Mouse (Mus musculus): ENCODE results near the gene Megf11. TPM values are rescaled to one million over a fixed set of nuclear protein-coding genes. Genes with fewer than 3 reads are reported as not detected.
"Not testable (repeated sequence)": the region's sequence is repeated elsewhere in the genome, so short reads cannot be mapped to it uniquely, and the experiment has no call there.

Gene Megf11
- total RNA-seq, 1 experiment from 2014 or later: 0.29 TPM

GRCm38 (mm10) chr9:64698586-64698985, 313.2 kb downstream of the Megf11 start:
- no peak for ATAC-seq (replicated peaks; ENCODE audit: insufficient number of reproducible peaks, low FRiP score, low TSS enrichment, poor library complexity, severe bottlenecking)

DNA sequence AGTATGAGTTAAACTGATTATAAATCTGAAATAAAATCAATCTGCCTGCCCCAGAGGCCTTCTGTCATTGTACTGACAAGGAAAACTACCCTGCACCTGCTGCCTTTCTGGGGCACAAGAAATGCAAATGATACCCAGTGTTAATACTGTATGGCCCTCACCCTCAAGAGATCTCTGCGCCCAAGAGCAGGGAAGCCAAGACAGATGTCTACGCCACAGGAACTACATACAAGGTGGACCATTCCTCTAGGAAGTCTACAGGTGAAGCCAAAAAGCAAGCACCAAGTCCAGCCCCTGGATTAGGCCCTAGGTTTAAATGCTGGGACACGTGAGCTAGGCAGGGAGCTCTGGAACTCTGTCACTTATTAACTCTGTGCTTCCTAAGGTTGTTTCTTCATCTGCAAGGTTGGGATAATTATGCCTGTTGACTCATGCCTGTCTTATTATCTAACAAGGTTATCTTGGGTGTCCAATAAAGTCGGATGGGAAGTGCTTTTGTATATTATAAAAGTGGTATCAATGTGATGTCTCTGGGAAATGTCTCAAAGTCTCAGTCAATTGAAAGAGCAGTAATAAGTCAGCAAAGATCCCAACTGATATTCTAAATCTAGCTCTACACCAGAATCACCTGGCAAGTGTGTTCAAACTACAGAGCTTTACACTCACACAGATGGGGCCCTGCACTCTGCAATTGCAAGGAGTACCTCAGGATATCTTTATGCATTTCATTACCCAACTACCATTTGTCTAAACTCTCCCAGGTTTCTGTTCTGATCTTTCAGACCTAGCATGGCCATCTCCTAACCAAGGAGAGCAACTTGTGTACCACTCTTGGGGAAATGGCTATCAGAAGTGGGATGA, 315.3 kb downstream of the Megf11 start:
- no peak for ATAC-seq (replicated peaks; ENCODE audit: insufficient number of reproducible peaks, low FRiP score, low TSS enrichment, poor library complexity, severe bottlenecking)

- ATAC-seq (replicated peaks; ENCODE audit: insufficient number of reproducible peaks, low FRiP score, low TSS enrichment, poor library complexity, severe bottlenecking): no peak
These were observed 316.2 kb downstream of the Megf11 start for GRCm38 (mm10) chr9:64701651-64702050.

- ATAC-seq (replicated peaks; ENCODE audit: insufficient number of reproducible peaks, low FRiP score, low TSS enrichment, poor library complexity, severe bottlenecking): no peak
These were observed 317.0 kb downstream of the Megf11 start for GRCm38 (mm10) chr9:64702391-64702790.

DNA sequence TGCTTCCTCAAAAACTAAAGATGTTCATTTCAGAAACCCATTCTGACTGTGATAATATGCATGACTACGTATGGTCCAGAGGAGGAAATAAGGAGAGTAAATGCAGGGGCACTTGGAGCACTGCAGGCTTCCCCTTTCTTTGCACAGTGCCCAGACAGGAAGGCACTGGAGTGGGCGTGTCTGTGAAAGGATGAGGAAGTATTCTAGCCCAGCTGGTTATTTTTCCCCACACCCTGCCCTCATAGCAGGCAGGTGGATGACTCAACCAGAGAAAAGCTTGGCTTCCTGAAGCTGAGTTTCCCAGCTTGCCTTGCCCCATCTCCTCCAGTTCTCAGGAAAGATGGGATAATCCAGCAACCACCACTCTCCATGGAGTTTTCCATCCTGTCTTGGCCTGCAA, 317.5 kb downstream of the Megf11 start:
- ATAC-seq (replicated peaks; ENCODE audit: insufficient number of reproducible peaks, low FRiP score, low TSS enrichment, poor library complexity, severe bottlenecking): peak; percentile 96

- ATAC-seq (replicated peaks; ENCODE audit: insufficient number of reproducible peaks, low FRiP score, low TSS enrichment, poor library complexity, severe bottlenecking): no peak
These were observed 318.1 kb downstream of the Megf11 start for GRCm38 (mm10) chr9:64703420-64703965.

- ATAC-seq (replicated peaks; ENCODE audit: insufficient number of reproducible peaks, low FRiP score, low TSS enrichment, poor library complexity, severe bottlenecking): peak; percentile 48
These were observed 318.8 kb downstream of the Megf11 start for GRCm38 (mm10) chr9:64704073-64704840.

GRCm38 (mm10) chr9:64710291-64710690, 324.9 kb downstream of the Megf11 start:
- not testable (repeated sequence) for ATAC-seq (replicated peaks; ENCODE audit: insufficient number of reproducible peaks, low FRiP score, low TSS enrichment, poor library complexity, severe bottlenecking)

DNA sequence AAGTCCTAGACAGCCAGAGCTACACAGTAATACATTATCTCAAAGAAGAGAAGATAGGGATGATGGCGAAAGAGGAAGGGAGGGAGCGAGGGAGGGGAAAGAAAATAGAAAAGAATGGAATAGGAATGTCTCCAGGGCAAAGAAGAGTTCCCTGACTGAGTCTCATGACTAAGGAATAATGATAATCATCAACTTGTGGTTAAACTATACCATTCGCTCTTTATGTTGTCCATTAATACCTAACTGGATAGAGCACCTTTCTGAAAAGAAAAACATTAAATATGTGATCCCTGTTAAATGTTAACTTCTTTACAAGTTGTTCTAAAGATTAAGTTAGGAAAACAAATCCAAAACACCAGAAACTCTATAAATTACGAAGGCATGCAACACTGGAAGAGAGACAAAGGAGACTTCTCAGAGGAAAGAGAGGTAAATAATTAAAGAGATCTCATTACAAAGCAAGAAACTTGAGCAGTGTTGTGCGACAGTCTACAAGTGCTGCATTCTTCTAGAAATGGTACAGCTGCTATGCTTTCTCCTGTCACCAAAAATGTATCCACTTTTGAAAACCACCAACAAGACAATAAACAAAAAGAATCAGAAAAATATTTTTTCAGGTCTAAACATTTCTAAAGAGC, 334.2 kb downstream of the Megf11 start:
- no peak for ATAC-seq (replicated peaks; ENCODE audit: insufficient number of reproducible peaks, low FRiP score, low TSS enrichment, poor library complexity, severe bottlenecking)

GRCm38 (mm10) chr9:64726454-64726853, 341.0 kb downstream of the Megf11 start:
- ATAC-seq (replicated peaks; ENCODE audit: insufficient number of reproducible peaks, low FRiP score, low TSS enrichment, poor library complexity, severe bottlenecking): peak; percentile 53; the same call in 1 of the 2 replicates

- no peak for ATAC-seq (replicated peaks; ENCODE audit: insufficient number of reproducible peaks, low FRiP score, low TSS enrichment, poor library complexity, severe bottlenecking)
These were observed 345.7 kb downstream of the Megf11 start for GRCm38 (mm10) chr9:64731029-64731560.

DNA sequence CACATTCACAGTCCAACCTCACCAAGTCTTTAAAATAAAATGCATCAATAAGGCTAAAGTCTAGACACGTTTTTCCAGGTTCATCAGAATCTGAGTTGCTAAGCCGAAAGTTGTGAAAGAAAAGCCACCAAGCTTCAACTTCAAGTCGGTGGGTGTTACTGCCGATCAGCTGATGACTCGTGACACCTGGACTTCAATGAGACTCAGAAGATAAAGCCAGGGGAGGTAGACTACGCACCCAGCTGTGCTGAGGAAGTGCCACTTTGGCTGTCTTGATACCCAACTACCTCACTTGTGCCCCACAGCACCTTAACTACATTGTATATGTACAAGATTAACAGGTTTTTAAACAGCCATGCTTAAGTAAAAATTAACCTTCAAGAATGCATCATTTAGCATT, 348.7 kb downstream of the Megf11 start:
- no peak for ATAC-seq (replicated peaks; ENCODE audit: insufficient number of reproducible peaks, low FRiP score, low TSS enrichment, poor library complexity, severe bottlenecking)

DNA sequence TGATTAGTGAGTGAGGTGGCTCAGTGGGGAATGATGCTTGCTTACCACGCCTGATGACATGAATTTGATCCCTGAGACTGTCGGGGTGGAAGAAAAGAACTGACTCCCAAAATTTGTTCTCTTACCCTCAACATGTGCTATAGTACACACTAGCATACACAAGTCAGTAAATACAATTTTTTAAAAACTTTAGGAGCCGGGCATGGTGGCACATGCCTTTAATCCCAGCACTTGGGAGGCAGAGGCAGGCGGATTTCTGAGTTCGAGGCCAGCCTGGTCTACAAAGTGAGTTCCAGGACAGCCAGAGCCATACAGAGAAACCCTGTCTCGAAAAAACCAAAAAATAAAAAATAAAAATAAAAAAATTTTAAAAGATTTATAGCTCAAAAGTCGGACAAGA, 349.6 kb downstream of the Megf11 start:
- not testable (repeated sequence) for ATAC-seq (replicated peaks; ENCODE audit: insufficient number of reproducible peaks, low FRiP score, low TSS enrichment, poor library complexity, severe bottlenecking)

GRCm38 (mm10) chr9:64736076-64736638, 350.7 kb downstream of the Megf11 start:
- no peak for ATAC-seq (replicated peaks; ENCODE audit: insufficient number of reproducible peaks, low FRiP score, low TSS enrichment, poor library complexity, severe bottlenecking)

DNA sequence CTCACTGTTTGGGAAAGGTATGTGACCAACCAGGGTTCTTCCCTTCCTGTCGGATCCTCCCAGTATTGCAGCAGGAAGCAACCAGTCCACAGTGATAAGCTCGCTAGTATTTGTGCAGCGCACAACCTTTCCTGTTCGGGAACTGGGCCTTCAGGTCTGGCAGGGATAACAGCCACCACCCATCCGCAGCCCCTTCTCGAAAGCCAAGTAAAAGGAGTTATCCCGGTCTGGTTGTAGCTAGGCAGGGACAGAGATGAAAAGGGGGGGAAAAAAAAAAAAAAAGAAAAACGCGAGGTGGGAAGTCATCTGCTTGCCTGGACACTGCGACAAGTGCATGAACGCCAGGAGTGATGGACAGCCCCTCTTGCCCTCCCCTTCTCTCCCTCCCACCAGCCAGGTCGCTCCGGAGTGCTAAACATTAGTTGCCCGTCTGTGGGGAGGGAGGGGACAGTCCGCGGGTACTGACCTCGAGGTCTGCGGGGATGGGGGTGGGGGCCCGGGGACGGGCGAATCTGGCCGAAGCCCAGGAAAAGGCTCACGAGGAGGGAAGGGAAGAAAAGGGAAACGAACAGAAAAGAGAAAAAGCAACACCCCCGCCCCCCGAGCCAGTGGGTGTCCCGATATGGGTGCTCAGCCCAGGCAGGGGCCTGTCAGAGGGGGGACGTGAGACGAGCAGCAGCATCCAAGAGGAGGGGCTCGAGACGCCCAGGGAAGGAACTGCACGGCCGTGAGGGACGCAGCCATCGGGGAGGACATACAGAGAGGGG, 351.4 kb downstream of the Megf11 start:
- no peak for ATAC-seq (replicated peaks; ENCODE audit: insufficient number of reproducible peaks, low FRiP score, low TSS enrichment, poor library complexity, severe bottlenecking)

- peak; percentile 97 for ATAC-seq (replicated peaks; ENCODE audit: insufficient number of reproducible peaks, low FRiP score, low TSS enrichment, poor library complexity, severe bottlenecking)
These were observed 352.2 kb downstream of the Megf11 start, which contains the start of gene Rab11a for GRCm38 (mm10) chr9:64737406-64738201. Gene Rab11a, minus strand, starts transcription at chr9:64737758.

DNA sequence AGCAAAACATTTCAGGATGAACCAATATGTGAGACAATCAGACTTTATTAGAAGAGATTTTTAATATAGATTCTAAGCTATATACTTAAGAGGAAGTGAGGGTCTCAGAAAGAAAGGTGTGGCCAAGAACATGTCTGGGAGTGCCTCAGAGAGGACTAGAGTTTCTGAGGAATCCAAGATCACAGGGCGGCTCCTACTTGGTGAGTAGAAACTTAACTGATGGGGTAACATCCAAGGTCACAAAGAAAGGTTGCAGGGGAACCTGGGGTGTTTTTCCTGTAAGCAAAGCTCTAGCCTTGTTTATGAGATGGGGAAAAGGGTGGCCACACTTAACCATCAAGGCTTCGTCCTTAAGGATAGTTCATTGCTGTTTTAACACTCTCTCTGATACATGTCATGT, 353.6 kb downstream of the Megf11 start:
- ATAC-seq (replicated peaks; ENCODE audit: insufficient number of reproducible peaks, low FRiP score, low TSS enrichment, poor library complexity, severe bottlenecking): no peak

All from monocyte, adult 5-6 weeks (primary cell).